Mouse (Mus musculus) hindbrain, embryonic 14.5 days (tissue): ENCODE measurements around the gene Cacna1a. TPM values are rescaled to one million over a fixed set of nuclear protein-coding genes. Genes with fewer than 3 reads are reported as not detected.

Source experiments
- ATAC-seq: fragments of 200-750 bp; cut with Nextera tagmentation; 2 replicates; pipeline ENCODE4 v1.8.0; 2017; ENCODE audit warnings: moderate number of reproducible peaks, mild to moderate bottlenecking, moderate TSS enrichment, moderate library complexity; ENCODE audit not compliant: low FRiP score
- DNase-seq: peaks from one replicate; pipeline ENCODE4 v3.0.0-alpha.2; 2015; ENCODE audit warnings: low spot score
- H3K27ac ChIP-seq: fragments of 300-500 bp; sonication (generic); 2 replicates; pipeline ENCODE4 v1.5.1; 2014; ENCODE audit warnings: mild to moderate bottlenecking, moderate library complexity
- H3K27me3 ChIP-seq: fragments of 300-500 bp; sonication (generic); 2 replicates; pipeline ENCODE4 v1.6.1; 2014; ENCODE audit warnings: mild to moderate bottlenecking, low read length, mixed read lengths; ENCODE audit not compliant: control insufficient read depth, insufficient read depth
- H3K36me3 ChIP-seq: fragments of 300-500 bp; sonication (generic); replicated peaks from 2 replicates; pipeline ENCODE4 v1.6.1; 2014; ENCODE audit not compliant: control insufficient read depth, insufficient read depth
- H3K4me1 ChIP-seq: fragments of 300-500 bp; sonication (generic); replicated peaks from 2 replicates; pipeline ENCODE4 v1.6.1; 2014; ENCODE audit warnings: antibody characterized with exemption, low read length, mixed read lengths; ENCODE audit not compliant: control insufficient read depth, insufficient read depth
- H3K4me2 ChIP-seq: fragments of 300-500 bp; sonication (generic); replicated peaks from 2 replicates; pipeline ENCODE4 v1.6.1; 2014; ENCODE audit warnings: mild to moderate bottlenecking, moderate library complexity
- H3K4me3 ChIP-seq: fragments of 300-500 bp; sonication (generic); replicated peaks from 2 replicates; pipeline ENCODE4 v1.5.1; 2014; ENCODE audit warnings: mild to moderate bottlenecking, low read length
- H3K9ac ChIP-seq: fragments of 300-500 bp; sonication (generic); 2 replicates; pipeline ENCODE4 v1.6.1; 2014
- H3K9me3 ChIP-seq: fragments of 300-500 bp; sonication (generic); 2 replicates; pipeline ENCODE4 v1.6.1; 2016; ENCODE audit warnings: low read length; ENCODE audit not compliant: control insufficient read depth
- WGBS: fragments of 180-500 bp; shearing (Covaris S2); extraction: QIAGEN DNeasy Blood & Tissue Kit; methylation state at CpG from one replicate; pipeline ENCODE4 v1.1.7; 2014; 5-methylcytosine and 5-hydroxymethylcytosine counted together
- polyA plus RNA-seq: library from polyadenylated mRNA; unstranded; fragments of >200 nt; fragmentation: Nextera tagmentation; extraction: Ambion mirVana; gene quantifications from 2 replicates; pipeline ENCODE4 v1.2.1, GENCODE M21; 2014

The Cacna1a gene
- polyA plus RNA-seq: 14.1 and 18.5 TPM in 2 replicates

DNA sequence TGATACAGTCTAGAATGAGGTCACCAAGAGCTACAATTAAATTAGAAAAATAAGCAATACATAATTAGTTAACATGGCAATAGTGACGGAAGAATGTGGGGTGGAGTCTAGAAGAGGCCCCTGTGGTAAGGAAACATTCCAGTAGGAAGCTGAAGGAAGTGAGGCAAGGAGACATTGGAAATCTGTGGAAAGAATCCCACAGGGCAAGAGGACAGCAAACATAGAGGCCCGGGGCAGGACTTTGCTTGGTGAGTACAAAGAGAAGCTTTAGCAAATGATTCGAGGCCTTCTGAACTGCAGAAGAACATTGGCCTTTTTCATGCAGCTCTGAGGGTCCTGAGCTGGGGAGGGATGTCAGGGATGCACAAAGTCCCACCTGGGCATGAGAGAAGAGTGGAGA lies at the start of gene Cacna1a:
Gene Cacna1a, plus strand, starts transcription at position 166 of the 400 bp plus-strand sequence.
- no peak for ATAC-seq
- no peaks in the 10 kb centered on the region for H3K4me1 ChIP-seq
- no peak within 1 kb of the TSS for H3K4me2 ChIP-seq
- no peak within 1 kb of the TSS for H3K9ac ChIP-seq
- no peak within 1 kb of the TSS for H3K4me3 ChIP-seq
- no peaks in the 10 kb centered on the region for H3K36me3 ChIP-seq
- peaks cover 5% of the 10 kb centered on the region; the same call in 1 of the 2 replicates for H3K9me3 ChIP-seq
- H3K27ac ChIP-seq: no peak within 1 kb of the TSS
- H3K27me3 ChIP-seq: no peaks in the 10 kb centered on the region
- DNase-seq: no peak
- WGBS: 80% methylated on average over 3 of the region's 3 CpGs

GRCm38 (mm10) chr8:84338493-84338892 lies 49.7 kb upstream of the Cacna1a start:
- Histone ChIP-seq H3K4me1 (no peaks in the 10 kb centered on the region), H3K9me3 (no peaks in the 10 kb centered on the region), H3K9ac (no peak overlapping the region), H3K27me3 (peaks cover 31% of the 10 kb centered on the region), H3K36me3 (no peaks in the 10 kb centered on the region), H3K27ac (no peak overlapping the region), H3K4me3 (peak overlapping the region; percentile 16), H3K4me2 (peak overlapping the region; percentile 44)
- ATAC-seq (no peak), DNase-seq (no peak)
- 18% methylated on average over 17 of the region's 17 CpGs for WGBS

GRCm38 (mm10) chr8:84339320-84339719 lies 48.9 kb upstream of the Cacna1a start:
- Histone ChIP-seq H3K27me3 (peaks cover 31% of the 10 kb centered on the region), H3K4me3 (no peak overlapping the region), H3K36me3 (no peaks in the 10 kb centered on the region), H3K27ac (no peak overlapping the region), H3K4me2 (peak overlapping the region; percentile 44), H3K9ac (no peak overlapping the region), H3K9me3 (no peaks in the 10 kb centered on the region), H3K4me1 (no peaks in the 10 kb centered on the region)
- DNase-seq (no peak), ATAC-seq (no peak)
- 8% methylated on average over 7 of the region's 7 CpGs for WGBS

DNA sequence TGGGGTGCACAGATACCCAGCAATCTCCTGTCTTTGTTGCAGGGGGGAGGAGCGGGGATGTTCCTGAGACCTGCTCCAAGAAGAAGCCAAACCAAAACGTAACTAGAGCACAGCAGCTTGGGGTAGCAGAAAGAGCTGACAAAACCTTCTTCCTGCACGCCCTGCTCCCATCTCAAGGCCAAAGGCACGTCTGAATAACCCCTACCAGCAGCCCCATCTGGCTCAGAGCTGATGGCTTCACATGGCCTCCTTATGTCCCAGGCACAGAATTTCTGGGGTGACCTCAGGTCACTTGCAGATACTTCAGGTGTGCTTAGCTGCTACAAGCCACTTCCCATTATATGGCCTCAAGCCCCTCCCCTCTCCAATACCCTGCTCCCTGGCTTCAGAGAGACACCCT lies 48.4 kb upstream of the Cacna1a start:
- Histone ChIP-seq H3K36me3 (no peaks in the 10 kb centered on the region), H3K4me3 (no peak overlapping the region), H3K4me2 (no peak overlapping the region), H3K9me3 (no peaks in the 10 kb centered on the region), H3K27ac (no peak overlapping the region), H3K4me1 (no peaks in the 10 kb centered on the region), H3K9ac (no peak overlapping the region), H3K27me3 (peaks cover 31% of the 10 kb centered on the region)
- DNase-seq (no peak), ATAC-seq (no peak)
- 62% methylated on average over 4 of the region's 4 CpGs for WGBS

GRCm38 (mm10) chr8:84340671-84341070 lies 47.6 kb upstream of the Cacna1a start:
- ATAC-seq (no peak), DNase-seq (no peak)
- H3K36me3 ChIP-seq: no peaks in the 10 kb centered on the region
- H3K27ac ChIP-seq: no peak overlapping the region
- H3K9ac ChIP-seq: no peak overlapping the region
- no peaks in the 10 kb centered on the region for H3K9me3 ChIP-seq
- peaks cover 31% of the 10 kb centered on the region for H3K27me3 ChIP-seq
- H3K4me1 ChIP-seq: no peaks in the 10 kb centered on the region
- no peak overlapping the region for H3K4me2 ChIP-seq
- no peak overlapping the region for H3K4me3 ChIP-seq
- WGBS: 27% methylated on average over 2 of the region's 2 CpGs

GRCm38 (mm10) chr8:84345493-84345892 lies 42.7 kb upstream of the Cacna1a start:
- Histone ChIP-seq H3K4me3 (no peak overlapping the region), H3K9ac (no peak overlapping the region), H3K27ac (no peak overlapping the region), H3K4me2 (no peak overlapping the region), H3K27me3 (no peaks in the 10 kb centered on the region), H3K36me3 (no peaks in the 10 kb centered on the region), H3K4me1 (no peaks in the 10 kb centered on the region), H3K9me3 (no peaks in the 10 kb centered on the region)
- no peak for DNase-seq
- 70% methylated on average over 7 of the region's 7 CpGs for WGBS
- ATAC-seq: no peak

DNA sequence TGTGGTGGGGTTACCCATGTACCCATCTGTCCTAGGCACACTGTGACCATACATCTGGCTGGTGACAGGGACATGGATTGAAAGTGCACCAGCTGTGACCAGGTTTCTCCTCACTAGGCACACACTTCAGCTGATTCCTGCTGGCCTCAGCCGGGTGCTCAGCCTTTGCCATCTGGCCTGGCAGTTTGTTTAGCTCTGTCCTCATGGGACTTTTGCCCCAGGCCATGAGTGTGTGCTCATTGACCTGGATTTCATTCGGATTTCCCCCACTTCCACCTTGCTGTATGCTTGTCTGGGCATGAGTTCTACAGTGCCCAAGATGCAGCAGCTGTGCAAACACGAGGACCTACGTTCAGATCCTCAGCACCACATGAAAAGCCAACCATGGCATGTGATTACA lies 41.8 kb upstream of the Cacna1a start:
- Histone ChIP-seq H3K9me3 (no peaks in the 10 kb centered on the region), H3K27ac (no peak overlapping the region), H3K4me1 (no peaks in the 10 kb centered on the region), H3K36me3 (no peaks in the 10 kb centered on the region), H3K4me3 (no peak overlapping the region), H3K9ac (no peak overlapping the region), H3K4me2 (no peak overlapping the region), H3K27me3 (no peaks in the 10 kb centered on the region)
- ATAC-seq: no peak
- no peak for DNase-seq
- 43% methylated on average over 4 of the region's 4 CpGs for WGBS

- no peak overlapping the region for H3K4me3 ChIP-seq
- H3K27me3 ChIP-seq: no peaks in the 10 kb centered on the region
- no peaks in the 10 kb centered on the region for H3K4me1 ChIP-seq
- no peak overlapping the region for H3K9ac ChIP-seq
- 79% methylated on average over 1 of the region's 1 CpGs for WGBS
- no peaks in the 10 kb centered on the region for H3K9me3 ChIP-seq
- H3K36me3 ChIP-seq: no peaks in the 10 kb centered on the region
- no peak overlapping the region for H3K27ac ChIP-seq
- ATAC-seq: no peak
- no peak for DNase-seq
- no peak overlapping the region for H3K4me2 ChIP-seq
Measured at GRCm38 (mm10) chr8:84349526-84349925, 38.7 kb upstream of the Cacna1a start.

- Histone ChIP-seq H3K27me3 (no peaks in the 10 kb centered on the region), H3K4me2 (no peak overlapping the region), H3K9ac (no peak overlapping the region), H3K4me3 (no peak overlapping the region), H3K27ac (no peak overlapping the region), H3K9me3 (no peaks in the 10 kb centered on the region), H3K36me3 (no peaks in the 10 kb centered on the region), H3K4me1 (no peaks in the 10 kb centered on the region)
- ATAC-seq (no peak), DNase-seq (no peak)
- 77% methylated on average over 4 of the region's 4 CpGs for WGBS
Measured at GRCm38 (mm10) chr8:84350960-84351359, 37.3 kb upstream of the Cacna1a start.

- WGBS: 55% methylated on average over 11 of the region's 11 CpGs
- H3K4me2 ChIP-seq: no peak overlapping the region
- no peaks in the 10 kb centered on the region for H3K4me1 ChIP-seq
- H3K9ac ChIP-seq: no peak overlapping the region
- no peak for DNase-seq
- H3K27me3 ChIP-seq: no peaks in the 10 kb centered on the region
- no peak overlapping the region for H3K27ac ChIP-seq
- no peaks in the 10 kb centered on the region for H3K36me3 ChIP-seq
- no peak for ATAC-seq
- H3K9me3 ChIP-seq: no peaks in the 10 kb centered on the region
- H3K4me3 ChIP-seq: no peak overlapping the region
Measured at GRCm38 (mm10) chr8:84356482-84356881, 31.8 kb upstream of the Cacna1a start.
